Mouse (Mus musculus) left cerebral cortex, postnatal 4 days (tissue): ENCODE data around the gene Kifc1. TPM values are rescaled to one million over a fixed set of nuclear protein-coding genes. Genes with fewer than 3 reads are reported as not detected.
"Not testable (repeated sequence)": the region's sequence is repeated elsewhere in the genome, so short reads cannot be mapped to it uniquely, and the experiment has no call there.

ENCODE experiments used
- DNase-seq: peaks from one replicate; pipeline ENCODE4 v3.0.0-alpha.2; 2022
- intact Hi-C: fragments of 180-260 bp; cut with DNase I; formaldehyde crosslinking; loops from one replicate; pipeline ENCODE4 v1.15.1; 2025
- total RNA-seq, 2 experiments: library from RNA; stranded (reverse); gene quantifications; 2 replicates each; pipeline ENCODE4 v1.2.3; 2021

Kifc1 gene
- total RNA-seq, 2 experiments from 2014 or later = 7.7 to 9.4 TPM

DNA sequence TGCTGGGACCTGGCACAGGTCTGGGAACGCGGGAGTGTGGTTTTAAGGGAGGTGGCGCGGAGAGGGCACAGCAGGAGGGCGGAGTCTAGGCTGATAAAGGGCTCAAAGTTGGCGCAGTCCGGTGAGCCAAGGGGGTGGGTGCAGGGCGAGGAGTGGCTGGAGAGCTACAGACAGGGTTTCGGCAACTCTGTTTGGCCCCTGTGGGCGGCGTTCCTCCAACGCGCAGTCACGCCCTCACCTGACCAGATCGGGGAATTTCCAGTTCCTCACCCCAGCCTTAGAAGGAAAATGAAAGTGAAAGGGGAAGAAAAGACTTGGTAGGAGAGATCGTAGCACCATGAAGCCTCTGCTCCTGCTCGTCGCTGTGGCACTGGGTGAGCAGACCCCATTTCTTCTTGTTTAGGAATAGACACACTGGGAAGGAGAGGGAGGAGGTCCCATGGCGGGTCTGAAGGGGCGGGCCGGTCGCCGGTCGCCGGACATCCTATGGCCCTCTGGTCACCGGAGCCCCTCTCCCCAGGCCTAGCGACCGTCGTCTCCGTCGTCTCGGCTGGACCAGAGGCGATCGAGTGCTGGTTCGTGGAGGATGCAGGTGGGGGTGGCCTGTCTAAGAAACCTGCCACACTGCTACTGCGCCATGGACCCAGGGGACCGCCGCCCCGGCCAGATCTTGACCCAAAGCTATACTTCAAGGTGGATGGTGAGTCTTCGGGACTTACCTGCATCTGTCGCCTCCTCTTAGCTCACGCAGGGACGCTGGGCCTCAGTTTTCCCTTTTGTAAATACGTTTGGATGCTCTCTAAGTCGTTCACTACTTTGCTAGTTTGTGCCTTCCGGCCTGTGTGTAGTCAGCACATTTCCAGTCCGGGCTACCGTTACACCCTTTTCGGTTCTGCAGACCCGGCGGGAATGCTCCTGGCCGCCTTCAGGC, 29.2 kb upstream of the Kifc1 start:
- peak; percentile 59 for DNase-seq

DNA sequence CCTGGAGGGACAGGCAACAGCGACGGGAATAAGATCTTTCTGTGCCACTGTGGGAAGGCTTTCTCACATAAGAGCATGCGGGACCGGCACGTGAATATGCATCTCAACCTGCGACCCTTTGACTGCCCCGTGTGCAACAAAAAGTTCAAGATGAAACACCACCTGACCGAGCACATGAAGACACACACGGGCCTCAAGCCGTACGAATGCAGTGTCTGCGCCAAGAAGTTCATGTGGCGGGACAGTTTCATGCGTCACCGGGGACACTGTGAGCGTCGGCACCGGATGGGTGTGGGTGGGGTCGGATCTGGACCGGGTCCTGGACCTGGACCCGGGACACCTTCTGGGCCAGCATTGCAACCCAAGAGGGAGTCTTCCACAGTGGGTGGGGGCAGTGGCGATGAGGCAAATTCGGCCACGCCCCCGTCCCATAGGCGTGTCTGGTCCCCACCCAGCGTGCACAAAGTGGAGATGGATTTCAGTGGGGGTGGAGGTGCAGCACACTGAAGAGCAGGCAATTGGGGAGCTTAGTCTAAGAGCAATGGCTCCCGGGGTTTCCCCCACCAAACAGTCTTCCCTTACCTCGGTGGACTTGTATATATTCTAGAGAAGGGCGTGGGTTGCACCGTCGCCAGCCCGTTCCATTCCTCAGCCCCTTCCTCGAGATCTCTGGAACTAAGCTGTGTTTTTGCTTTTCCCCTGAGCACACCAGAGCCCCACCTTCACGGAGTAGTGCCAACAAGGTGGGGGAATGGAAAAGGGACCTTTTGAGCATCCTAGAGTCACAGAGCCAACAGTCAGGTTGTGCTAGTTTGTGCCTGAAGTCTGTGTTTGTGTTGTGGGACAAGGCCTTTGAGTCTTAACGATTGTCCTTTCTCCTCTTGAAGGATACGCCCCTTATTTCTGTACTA, 28.1 kb upstream of the Kifc1 start:
- intact Hi-C loops = no loop called here
- no peak for DNase-seq

More for the DNA sequence above, 29.2 kb upstream of the Kifc1 start:
- intact Hi-C loops = no loop called here

DNA sequence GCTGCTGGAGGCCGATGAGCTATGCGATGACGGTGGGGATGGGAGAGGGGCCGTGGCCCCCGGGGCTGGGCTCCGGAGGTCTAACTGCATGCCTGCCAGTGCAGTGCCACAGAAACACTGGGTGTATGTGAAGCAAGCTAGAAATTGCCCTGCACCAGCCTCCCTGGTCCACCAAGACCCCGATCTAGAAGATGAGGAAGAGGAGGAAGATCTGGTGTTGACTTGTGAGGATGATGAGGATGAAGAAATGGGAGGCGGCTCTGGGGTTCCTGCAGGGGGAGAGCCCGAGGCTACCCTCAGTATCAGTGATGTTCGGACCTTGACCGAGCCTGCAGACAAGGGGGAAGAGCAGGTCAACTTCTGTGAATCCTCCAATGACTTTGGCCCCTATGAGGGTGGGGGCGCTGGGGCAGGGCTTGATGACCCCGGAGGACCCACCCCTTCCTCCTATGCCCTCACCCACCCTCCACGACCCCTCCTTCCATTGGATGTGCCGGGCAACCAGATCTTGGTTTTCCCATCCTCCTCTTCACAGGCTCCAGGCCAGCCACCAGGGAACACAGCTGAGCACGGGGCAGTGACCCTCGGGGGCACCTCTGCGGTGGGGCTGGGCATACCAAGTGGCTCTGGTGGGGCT, 27.3 kb upstream of the Kifc1 start:
- intact Hi-C loops = no loop called here
- DNase-seq = no peak

DNA sequence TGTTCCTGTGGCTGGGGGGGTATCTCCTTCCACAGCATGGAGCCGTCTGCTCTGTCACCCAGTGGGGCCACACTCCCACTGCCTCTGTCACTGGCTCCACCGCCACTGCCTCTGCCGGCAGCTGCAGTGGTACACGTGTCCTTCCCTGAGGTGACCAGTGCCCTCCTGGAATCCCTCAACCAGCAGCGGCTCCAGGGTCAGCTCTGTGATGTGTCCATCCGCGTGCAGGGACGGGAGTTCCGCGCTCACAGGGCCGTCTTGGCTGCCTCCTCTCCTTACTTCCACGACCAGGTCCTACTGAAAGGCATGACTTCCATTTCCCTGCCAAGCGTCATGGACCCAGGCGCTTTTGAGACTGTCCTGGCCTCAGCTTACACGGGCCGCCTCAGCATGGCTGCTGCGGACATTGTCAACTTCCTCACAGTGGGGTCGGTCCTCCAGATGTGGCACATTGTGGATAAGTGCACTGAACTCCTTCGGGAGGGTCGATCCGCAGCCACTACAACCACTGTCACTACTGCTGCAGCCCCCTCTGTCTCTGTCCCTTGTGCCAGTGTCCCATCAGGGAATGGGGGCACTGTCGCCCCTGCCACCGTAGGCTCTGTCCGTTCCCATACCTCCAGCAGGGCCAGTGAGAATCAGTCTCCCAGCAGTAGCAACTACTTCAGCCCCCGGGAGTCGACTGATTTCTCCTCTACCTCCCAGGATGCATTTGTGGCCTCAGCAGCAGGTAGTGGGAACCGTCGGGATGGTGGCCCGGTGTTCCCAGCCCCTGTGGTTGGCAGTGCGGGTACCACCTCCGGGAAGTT, 26.6 kb upstream of the Kifc1 start:
- intact Hi-C loops = no loop called here
- DNase-seq = no peak

DNA sequence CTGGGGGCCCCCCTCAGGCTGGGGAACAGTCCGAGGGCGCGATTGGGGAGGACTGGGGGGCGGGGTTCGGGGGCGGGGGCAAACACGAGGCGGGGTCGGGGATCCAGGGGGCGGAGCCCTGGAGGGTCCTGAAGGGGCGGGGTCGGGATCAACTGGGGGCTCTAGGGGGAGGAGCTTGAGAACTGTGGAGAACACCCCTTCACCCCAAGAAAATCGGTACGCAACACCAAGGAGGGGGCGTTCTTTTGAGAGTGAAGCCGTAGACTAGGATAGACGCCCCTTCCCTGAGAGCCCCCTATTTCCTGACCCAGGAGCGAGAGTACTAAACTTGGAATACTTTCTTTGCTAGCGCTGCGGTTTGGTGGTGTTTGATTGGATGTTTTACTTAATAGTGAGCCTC, 25.8 kb upstream of the Kifc1 start:
- intact Hi-C loops = no loop called here
- no peak for DNase-seq

DNA sequence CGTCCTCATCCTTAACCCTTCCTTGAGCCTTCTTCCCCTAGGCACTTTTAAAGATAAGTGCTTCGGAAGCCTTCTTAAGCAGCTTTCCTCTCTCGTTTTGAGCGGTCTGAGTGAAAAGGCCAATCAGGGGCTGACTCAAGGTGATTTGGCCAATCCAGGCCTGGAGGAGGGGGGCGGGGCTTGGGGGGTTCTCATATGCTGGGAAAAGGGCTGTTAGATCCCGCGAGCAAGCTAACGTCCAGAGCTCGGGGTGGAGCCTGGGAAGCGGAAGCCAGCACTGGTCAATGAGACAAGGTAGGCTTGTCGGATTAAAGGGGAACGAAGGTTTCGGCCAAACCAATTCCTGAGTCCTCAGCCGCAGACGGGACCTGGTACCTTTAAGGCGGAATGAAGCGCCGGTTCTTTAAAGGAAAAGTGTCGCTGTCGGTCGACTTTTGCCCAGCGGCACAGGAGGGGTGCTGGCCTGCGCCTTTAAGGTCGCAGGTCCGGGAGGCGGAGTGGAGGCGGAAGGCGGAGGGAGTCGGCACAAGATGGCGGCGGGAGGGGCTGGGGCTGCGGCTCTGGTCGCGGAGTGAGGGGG, 25.3 kb upstream of the Kifc1 start, which contains the start of the genes Tapbp and Zbtb22:
Tapbp (plus strand) TSS at position 229 of the 580 bp plus-strand sequence.
Zbtb22 (plus strand) TSS at position 234 of the 580 bp plus-strand sequence.
- peak; percentile 99 for DNase-seq
- intact Hi-C loops = no loop called here

DNA sequence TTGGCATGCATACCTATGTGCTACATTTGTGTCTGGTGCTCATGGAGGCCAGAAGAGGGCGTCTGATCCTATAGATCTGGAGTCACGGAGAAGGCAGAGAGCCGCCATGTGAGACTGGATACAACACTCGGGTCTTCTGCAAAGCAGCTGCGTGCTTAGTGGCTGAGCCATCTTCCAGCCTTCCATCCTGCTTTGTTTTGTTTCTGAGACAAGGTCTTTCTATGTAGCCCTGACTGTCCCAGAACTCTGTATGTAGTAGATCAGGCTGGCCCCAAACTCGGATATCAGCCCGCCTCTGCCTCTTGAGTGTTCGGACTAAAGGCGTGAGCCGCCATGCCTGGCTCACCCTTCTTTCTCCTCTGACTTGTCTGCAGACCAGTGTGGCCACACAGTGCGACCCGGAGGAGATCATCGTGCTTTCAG, 24.5 kb upstream of the Kifc1 start:
- intact Hi-C loops = no loop called here
- no peak for DNase-seq

DNA sequence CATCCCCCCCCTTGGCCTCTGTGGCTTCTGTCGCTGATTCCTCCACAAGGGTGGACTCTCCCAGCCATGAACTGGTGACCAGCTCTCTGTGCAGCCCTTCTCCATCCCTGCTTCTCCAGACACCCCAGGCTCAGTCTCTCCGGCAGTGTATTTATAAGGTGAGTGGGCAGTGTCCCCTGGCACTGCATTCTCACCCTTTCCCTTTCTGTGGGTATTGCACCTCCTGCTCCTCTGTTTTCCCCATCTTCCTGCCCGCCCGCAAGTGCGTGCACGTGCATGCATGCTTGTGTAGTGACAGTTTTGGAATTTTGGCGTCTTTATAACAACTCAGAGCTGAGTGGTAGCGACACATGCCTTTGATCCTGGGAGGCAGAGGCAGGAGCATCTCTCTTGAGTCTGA, 23.4 kb upstream of the Kifc1 start:
- intact Hi-C loops = no loop called here
- DNase-seq = no peak

- no peak for DNase-seq
- intact Hi-C loops = no loop called here
Measured at GRCm38 (mm10) chr17:33913264-33913663, 22.8 kb upstream of the Kifc1 start.

- intact Hi-C loops = no loop called here
- no peak for DNase-seq
Measured at GRCm38 (mm10) chr17:33911813-33912414, 21.5 kb upstream of the Kifc1 start.

GRCm38 (mm10) chr17:33911052-33911812, 20.8 kb upstream of the Kifc1 start:
- no peak for DNase-seq
- intact Hi-C loops = no loop called here

DNA sequence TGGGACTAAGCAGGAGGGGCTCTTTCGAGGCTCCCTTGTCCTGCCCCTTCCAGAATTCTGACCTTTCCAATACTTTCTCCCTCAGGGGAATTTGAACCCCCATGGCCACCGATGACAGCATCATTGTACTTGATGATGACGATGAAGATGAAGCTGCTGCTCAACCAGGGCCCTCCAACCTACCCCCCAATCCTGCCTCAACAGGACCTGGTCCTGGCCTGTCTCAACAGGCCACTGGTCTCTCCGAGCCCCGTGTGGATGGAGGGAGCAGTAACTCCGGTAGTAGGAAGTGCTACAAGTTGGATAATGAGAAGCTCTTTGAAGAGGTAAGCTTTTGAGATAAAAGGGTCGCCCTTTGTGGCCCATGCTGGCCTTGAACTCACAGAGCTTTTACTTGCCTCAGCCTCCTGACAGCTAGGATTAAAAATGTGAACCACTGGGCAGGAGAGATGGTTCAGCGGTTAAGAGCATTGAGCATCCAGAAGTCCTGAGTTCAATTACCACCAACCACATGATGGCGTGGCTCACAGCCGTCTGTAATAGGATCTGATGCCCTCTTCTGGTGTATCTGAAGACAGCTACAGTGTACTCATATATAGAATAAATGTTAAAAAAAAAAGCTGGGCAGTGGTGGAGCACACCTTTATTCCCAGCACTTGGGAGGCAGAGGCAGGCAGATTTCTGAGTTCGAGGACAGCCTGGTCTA, 20.0 kb upstream of the Kifc1 start:
- DNase-seq = no peak
- intact Hi-C loops = no loop called here

DNA sequence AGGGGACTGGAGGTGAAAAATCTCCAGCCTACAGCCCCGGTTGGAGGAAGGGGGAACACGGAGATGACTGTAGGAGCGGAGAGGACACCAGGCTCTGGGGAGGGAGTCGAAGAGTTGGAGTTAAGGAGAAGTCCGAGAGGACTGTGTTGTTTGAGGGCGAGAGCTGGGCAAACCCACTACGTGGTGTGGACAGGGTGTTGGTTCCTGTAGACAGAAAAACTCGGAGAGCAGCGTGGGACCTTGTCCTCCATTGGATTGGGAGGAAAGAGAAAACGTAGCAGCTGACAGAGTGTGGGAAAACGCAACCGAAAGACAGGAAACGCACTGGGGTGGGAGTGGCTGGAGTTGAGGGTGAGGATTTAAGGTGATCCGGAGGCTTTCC, 19.4 kb upstream of the Kifc1 start:
- no peak for DNase-seq
- intact Hi-C loops = no loop called here

GRCm38 (mm10) chr17:33909077-33909868, 18.8 kb upstream of the Kifc1 start, which contains the start of gene Daxx:
TSS of gene Daxx (plus strand) at chr17:33909414.
- peak; percentile 99 for DNase-seq
- intact Hi-C loops = no loop called here

DNA sequence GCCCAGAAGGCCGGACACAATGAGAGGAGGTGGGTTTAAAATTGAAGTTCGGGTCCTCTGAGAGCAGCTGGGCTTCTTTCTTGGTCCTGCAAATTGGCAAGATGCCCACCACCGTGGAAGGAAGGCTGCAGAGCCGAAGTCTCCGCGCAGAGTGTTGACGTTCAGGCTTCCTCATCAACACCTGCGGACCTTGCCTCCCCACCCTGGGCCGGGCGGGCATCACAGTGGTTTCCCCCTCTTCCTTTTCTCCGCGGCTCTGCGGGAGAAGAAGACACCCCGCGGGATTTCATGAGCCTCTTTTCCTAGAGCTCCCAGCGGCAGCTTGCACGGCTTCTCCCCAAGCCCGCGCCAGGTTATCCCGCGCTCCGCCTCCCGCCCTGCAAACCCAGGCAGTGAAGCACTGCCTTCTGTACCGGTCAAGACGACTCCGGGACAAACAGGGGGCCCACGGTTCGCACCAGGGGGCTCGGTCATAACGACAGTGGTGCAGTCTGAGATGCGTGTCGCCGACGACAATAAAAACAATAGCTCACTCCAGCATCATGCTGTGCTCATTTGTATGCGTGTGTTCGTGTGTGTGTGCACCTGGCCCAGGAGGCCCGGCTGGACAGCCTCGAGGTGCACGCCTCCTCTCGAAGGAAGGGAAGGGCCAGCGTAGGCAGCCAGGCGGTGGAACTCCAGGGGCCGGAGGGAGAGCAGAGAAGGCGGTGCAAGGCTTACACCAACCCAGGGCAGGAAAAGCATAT, 18.0 kb upstream of the Kifc1 start:
- DNase-seq = peak; percentile 66
- intact Hi-C loops = no loop called here

DNA sequence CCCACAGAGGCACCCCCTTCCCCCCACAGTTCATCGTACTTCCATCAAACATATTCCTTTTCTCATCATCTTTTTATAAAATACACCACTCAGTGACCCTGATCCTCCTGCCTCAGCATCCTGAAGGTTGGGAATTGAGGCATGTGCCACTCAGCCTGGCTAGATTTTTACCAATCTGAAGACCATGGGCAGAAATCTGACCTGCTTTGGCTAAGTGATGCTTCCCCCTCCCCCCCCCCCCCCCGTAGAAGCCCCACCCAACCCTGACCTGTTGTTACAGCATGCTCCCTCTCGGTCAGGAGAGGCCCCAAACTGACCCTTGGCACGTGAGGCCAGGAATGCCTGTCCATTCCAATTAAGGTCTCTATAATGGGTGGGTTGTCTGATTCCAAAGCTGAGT, 14.4 kb upstream of the Kifc1 start, which contains the start of gene Platr17:
Platr17 (plus strand) TSS at position 301 of the 400 bp plus-strand sequence.
- intact Hi-C loops, DNase-seq: not testable (repeated sequence)
